Comparison of ENCODE assay signal across 8 mouse cellular contexts in the genomic region with DNA sequence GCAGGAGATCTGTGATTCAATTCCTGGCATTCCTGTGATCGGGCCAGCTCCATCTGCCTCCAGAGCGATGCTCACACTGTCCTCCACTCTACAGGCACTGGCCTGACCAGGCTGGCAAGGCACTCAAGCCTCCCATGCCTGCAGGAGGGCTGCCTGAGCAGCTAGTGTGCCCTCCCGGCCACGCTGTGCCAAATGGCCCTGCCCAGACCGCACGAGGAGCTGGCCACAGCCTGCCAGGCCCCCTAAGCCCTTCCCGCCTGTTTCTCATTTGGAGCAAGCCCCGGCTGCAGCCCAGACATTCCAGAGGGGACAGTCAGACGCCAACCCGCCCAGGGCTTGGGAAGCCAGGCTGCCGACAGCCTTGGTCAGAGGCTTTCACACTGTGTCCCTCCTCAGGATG.
A peak's percentile ranks its signal among the peaks of the same experiment; 100 is the strongest.
DNase-seq lines count a peak whose midpoint lies in the region; ATAC-seq and TF ChIP-seq lines count a peak whose summit lies in the region.

No protein-coding gene starts in this region.

- no peak overlapping the region for H3K4me2 ChIP-seq in kidney, postnatal 0 days (ENCODE audit: low read length)
- H3K4me2 ChIP-seq in intestine, embryonic 16.5 days (ENCODE audit: low read depth, low read length) = no peak overlapping the region

- no peak overlapping the region for H3K27ac ChIP-seq in kidney, postnatal 0 days
- H3K27ac ChIP-seq in intestine, embryonic 16.5 days (ENCODE audit: low read length) = no peak overlapping the region

- H3K27me3 ChIP-seq in kidney, postnatal 0 days (ENCODE audit: insufficient read depth, low read length) = no peaks in the 10 kb centered on the region
- H3K27me3 ChIP-seq in intestine, embryonic 16.5 days (replicated peaks; ENCODE audit: control insufficient read depth, insufficient read depth, low read length) = no peaks in the 10 kb centered on the region; the same call in 1 of the 2 replicates

- no peaks in the 10 kb centered on the region for H3K36me3 ChIP-seq in kidney, postnatal 0 days (ENCODE audit: insufficient read depth, low read length)
- no peaks in the 10 kb centered on the region for H3K36me3 ChIP-seq in intestine, embryonic 16.5 days (ENCODE audit: control insufficient read depth, insufficient read depth, low read length)

- peak; percentile 5 for DNase-seq in kidney, postnatal 0 days (ENCODE audit: low spot score)
- no peak for DNase-seq in kidney, adult 11 months
- DNase-seq in brain, adult 2 months (ENCODE audit: low read depth, low spot score) = peak; percentile 92
- DNase-seq in fibroblast of lung, adult 2 months (ENCODE audit: low read depth) = peak; percentile 81
- no peak for DNase-seq in thymus, postnatal 36 days

- 14% methylated on average over 11 of the region's 11 CpGs for WGBS in kidney, postnatal 0 days
- 29% methylated on average over 11 of the region's 11 CpGs for WGBS in intestine, embryonic 16.5 days

- no peak for TF ChIP-seq CTCF in kidney, postnatal 0 days (IDR thresholded peaks at IDR 0.05; ENCODE audit: low read depth)

- no peak overlapping the region for H3K4me3 ChIP-seq in kidney, postnatal 0 days (replicated peaks; ENCODE audit: low read depth, low read length)
- H3K4me3 ChIP-seq in intestine, embryonic 16.5 days (ENCODE audit: low read length) = no peak overlapping the region

- no peak for ATAC-seq in kidney, postnatal 0 days (replicated peaks; ENCODE audit: low FRiP score, low read depth)
- ATAC-seq in intestine, embryonic 16.5 days = peak; percentile 44; the same call in 1 of the 2 replicates
- no peak for ATAC-seq in erythroblast, adult 5-6 weeks (replicated peaks; ENCODE audit: low FRiP score, poor library complexity, severe bottlenecking)
- no peak for ATAC-seq in monocyte, adult 5-6 weeks (replicated peaks; ENCODE audit: insufficient number of reproducible peaks, low FRiP score, low TSS enrichment, poor library complexity, severe bottlenecking)

- H3K9me3 ChIP-seq in kidney, postnatal 0 days (replicated peaks; ENCODE audit: low read length) = no peaks in the 10 kb centered on the region
- H3K9me3 ChIP-seq in intestine, embryonic 16.5 days (ENCODE audit: control insufficient read depth, low read length) = no peaks in the 10 kb centered on the region

- no peak overlapping the region for H3K9ac ChIP-seq in kidney, postnatal 0 days (ENCODE audit: low read depth, low read length)
- no peak overlapping the region for H3K9ac ChIP-seq in intestine, embryonic 16.5 days (ENCODE audit: low read depth, low read length)

- no peaks in the 10 kb centered on the region for H3K4me1 ChIP-seq in kidney, postnatal 0 days (replicated peaks; ENCODE audit: insufficient read depth, low read length)
- H3K4me1 ChIP-seq in intestine, embryonic 16.5 days (ENCODE audit: control insufficient read depth, insufficient read depth, low read length) = 0 out of 2 replicates have a peak, but pooled peaks cover 4% of the 10 kb centered on the region

Comparison
In these comparisons a context has a peak if more than half of its experiments do, and no peak if none do; other contexts are left out.
1. DNase-seq: peak in kidney, postnatal 0 days (single experiment), brain, adult 2 months (single experiment) and fibroblast of lung, adult 2 months (single experiment); none in kidney, adult 11 months (single experiment) and thymus, postnatal 36 days (0 of 2).